Mouse (Mus musculus): ENCODE data around the gene Cryzl1. TPM values are rescaled to one million over a fixed set of nuclear protein-coding genes. Genes with fewer than 3 reads are reported as not detected.

Gene Cryzl1
- polyA plus RNA-seq (2015; fragmentation: Nextera tagmentation; extraction: Ambion mirVana), result 114 and 121 TPM in 2 replicates

DNA sequence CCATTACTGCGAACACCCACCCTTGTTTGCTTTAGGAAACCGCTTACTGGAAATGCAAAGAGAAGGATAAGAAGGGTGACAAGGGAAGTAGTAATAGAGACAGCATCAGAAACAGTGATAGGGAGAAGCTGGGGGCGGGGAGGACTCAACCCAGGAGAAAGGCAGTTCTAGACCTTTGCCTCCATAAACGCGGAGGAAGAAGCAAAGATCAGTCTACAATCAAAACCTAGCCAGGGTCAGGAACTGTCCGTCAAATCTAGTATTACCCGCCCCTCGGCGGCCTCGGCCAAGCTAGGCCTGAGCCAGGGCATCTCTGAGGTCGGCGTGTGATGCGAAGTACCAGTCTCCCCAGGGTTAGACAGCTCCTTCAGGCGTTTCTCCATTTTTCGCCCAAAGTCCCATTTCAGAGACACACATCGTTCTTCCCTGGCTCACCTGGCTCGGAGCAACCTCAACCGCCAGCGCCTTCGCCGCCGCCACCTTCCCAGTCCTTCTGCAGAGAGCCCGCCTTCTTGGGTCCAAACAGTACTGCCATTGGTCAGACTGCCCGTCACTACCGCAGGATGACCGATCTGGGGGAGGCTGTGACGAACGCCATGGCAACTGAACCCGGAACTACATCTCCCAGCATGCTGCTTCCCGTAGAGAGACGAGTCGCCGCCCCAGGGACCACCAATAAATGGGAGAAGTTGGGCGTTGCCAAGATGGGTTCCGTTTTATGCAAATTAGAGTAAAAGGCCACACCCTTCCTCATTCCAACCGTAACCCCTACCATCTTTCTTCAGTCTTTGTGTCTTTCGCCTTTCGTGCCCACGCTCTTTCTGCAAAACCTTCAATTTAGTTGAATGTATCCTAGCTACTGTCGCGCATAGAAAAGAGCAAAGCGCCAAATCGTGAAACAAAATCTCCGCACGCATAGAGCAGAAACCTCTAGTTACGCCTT lies at the start of gene Cryzl1:
TSS of gene Cryzl1 (minus strand) at position 853 of the 943 bp plus-strand sequence.
- peak within 1 kb of the TSS; percentile 88 for H3K4me2 ChIP-seq (ENCODE audit: low read length)
- H3K36me3 ChIP-seq (ENCODE audit: control insufficient read depth, insufficient read depth, low read length), result no peaks in the 10 kb centered on the region
- WGBS, result 1% methylated on average over 46 of the region's 46 CpGs
- peaks cover 27% of the 10 kb centered on the region for H3K4me1 ChIP-seq (ENCODE audit: control insufficient read depth, insufficient read depth, low read length)
- ATAC-seq, result peak; percentile 96
- no peaks in the 10 kb centered on the region for H3K27me3 ChIP-seq (ENCODE audit: control insufficient read depth, insufficient read depth, low read depth, low read length)
- peak within 1 kb of the TSS; percentile 86 for H3K4me3 ChIP-seq (ENCODE audit: low read depth, low read length)
- peak within 1 kb of the TSS; percentile 95 for H3K9ac ChIP-seq (ENCODE audit: low read depth, low read length)
- peak within 1 kb of the TSS; percentile 98 for H3K27ac ChIP-seq (ENCODE audit: low read length)
- H3K9me3 ChIP-seq (replicated peaks; ENCODE audit: control insufficient read depth, low read length, poor library complexity, severe bottlenecking), result no peaks in the 10 kb centered on the region

DNA sequence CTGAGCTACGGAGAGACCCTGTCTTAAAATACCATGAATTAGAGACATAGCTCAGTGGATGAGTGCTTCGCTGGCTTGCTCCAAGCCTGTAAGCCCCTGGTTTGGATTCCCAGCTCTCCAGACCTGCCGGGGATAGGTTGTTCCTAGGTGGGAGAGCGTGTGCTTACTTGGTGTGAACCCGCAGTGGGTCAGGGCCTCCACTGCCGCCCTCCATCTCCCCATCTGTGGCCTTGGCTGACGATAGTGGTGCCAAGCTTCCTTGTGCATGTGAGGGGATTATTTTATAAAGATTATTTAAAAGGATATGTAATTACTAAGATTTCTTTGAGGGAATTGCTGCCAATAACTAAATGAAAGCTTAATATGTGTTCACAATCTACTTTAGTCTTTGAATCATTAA lies 43.8 kb upstream of the Cryzl1 start:
- no peaks in the 10 kb centered on the region for H3K27me3 ChIP-seq (ENCODE audit: control insufficient read depth, insufficient read depth, low read depth, low read length)
- 77% methylated on average over 7 of the region's 7 CpGs for WGBS
- no peak overlapping the region for H3K4me2 ChIP-seq (ENCODE audit: low read length)
- peaks cover 32% of the 10 kb centered on the region for H3K4me1 ChIP-seq (ENCODE audit: control insufficient read depth, insufficient read depth, low read length)
- H3K4me3 ChIP-seq (ENCODE audit: low read depth, low read length), result no peak overlapping the region
- H3K27ac ChIP-seq (ENCODE audit: low read length), result no peak overlapping the region
- H3K36me3 ChIP-seq (ENCODE audit: control insufficient read depth, insufficient read depth, low read length), result no peaks in the 10 kb centered on the region
- no peaks in the 10 kb centered on the region for H3K9me3 ChIP-seq (replicated peaks; ENCODE audit: control insufficient read depth, low read length, poor library complexity, severe bottlenecking)
- no peak overlapping the region for H3K9ac ChIP-seq (ENCODE audit: low read depth, low read length)
- no peak for ATAC-seq

DNA sequence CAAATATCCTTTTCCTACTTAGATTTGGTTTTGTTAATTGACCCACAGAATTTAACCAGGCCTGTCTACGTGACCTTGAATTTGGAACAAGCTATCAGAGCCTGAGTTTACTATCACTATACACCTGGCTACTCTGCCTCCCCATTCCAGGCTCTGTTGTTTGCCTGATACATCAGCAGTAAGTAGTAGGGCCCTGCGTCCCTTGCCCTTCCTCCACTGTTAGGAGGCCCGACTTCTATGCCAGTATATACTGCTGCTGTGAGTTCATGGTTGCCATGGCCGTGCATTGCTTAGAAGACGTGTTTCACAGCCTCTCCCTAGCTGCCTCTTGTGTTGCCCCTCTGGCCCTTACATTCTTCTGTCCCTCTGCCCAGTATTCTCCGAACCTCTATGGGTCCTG lies 42.6 kb upstream of the Cryzl1 start:
- Histone ChIP-seq H3K4me2 (ENCODE audit: low read length) (no peak overlapping the region), H3K9me3 (replicated peaks; ENCODE audit: control insufficient read depth, low read length, poor library complexity, severe bottlenecking) (no peaks in the 10 kb centered on the region), H3K4me3 (ENCODE audit: low read depth, low read length) (no peak overlapping the region), H3K4me1 (ENCODE audit: control insufficient read depth, insufficient read depth, low read length) (peaks cover 39% of the 10 kb centered on the region), H3K27me3 (ENCODE audit: control insufficient read depth, insufficient read depth, low read depth, low read length) (no peaks in the 10 kb centered on the region), H3K27ac (ENCODE audit: low read length) (peak overlapping the region; percentile 64), H3K36me3 (ENCODE audit: control insufficient read depth, insufficient read depth, low read length) (no peaks in the 10 kb centered on the region), H3K9ac (ENCODE audit: low read depth, low read length) (no peak overlapping the region)
- 73% methylated on average over 6 of the region's 6 CpGs for WGBS
- peak; percentile 20; the same call in 1 of the 2 replicates for ATAC-seq

DNA sequence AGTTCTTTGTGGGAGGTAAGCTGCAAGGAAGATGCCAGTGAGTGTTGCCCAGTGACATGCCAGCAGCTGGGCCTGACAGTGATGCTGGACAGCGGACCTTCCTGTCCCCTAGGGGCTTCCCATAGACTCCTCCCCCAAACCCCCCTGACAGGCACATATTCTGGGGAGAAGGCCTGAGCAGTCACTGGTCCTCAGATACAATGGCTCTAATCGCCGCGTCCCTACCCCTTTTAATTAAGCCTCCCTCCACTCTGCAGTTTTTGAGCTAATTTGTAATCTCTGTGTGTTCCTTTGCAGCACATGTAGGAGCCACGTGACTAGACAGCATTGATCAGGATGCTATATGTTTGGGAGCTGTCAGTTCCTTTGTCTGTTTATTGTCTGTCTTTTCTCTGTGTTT lies 41.9 kb upstream of the Cryzl1 start:
- Histone ChIP-seq H3K27me3 (ENCODE audit: control insufficient read depth, insufficient read depth, low read depth, low read length) (no peaks in the 10 kb centered on the region), H3K4me1 (ENCODE audit: control insufficient read depth, insufficient read depth, low read length) (peaks cover 38% of the 10 kb centered on the region), H3K9ac (ENCODE audit: low read depth, low read length) (no peak overlapping the region; the same call in 1 of the 2 replicates), H3K4me2 (ENCODE audit: low read length) (no peak overlapping the region), H3K9me3 (replicated peaks; ENCODE audit: control insufficient read depth, low read length, poor library complexity, severe bottlenecking) (no peaks in the 10 kb centered on the region), H3K36me3 (ENCODE audit: control insufficient read depth, insufficient read depth, low read length) (no peaks in the 10 kb centered on the region), H3K27ac (ENCODE audit: low read length) (peak overlapping the region; percentile 64), H3K4me3 (ENCODE audit: low read depth, low read length) (no peak overlapping the region)
- ATAC-seq, result peak; percentile 64; the same call in 1 of the 2 replicates
- WGBS, result 11% methylated on average over 5 of the region's 5 CpGs

DNA sequence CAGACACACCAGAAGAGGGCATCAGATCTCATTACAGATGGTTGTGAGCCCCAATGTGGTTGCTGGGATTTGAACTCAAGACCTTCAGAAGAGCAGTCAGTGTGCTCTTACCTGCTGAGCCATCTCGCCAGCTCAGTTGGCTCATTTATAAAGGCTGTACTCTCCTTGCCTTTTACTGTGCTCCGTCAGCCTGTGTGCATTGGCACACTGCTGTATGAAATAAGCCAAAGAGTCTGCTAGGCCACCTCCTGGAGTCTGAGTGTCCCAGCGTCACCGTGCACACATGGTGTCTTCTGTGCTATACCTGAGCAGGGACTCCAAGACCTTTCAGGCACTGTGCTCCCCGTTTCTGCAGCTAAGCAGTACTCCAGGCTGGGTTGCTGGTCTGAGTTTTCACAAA lies 41.1 kb upstream of the Cryzl1 start:
- H3K4me1 ChIP-seq (ENCODE audit: control insufficient read depth, insufficient read depth, low read length), result peaks cover 34% of the 10 kb centered on the region
- H3K27ac ChIP-seq (ENCODE audit: low read length), result peak overlapping the region; percentile 64
- no peak for ATAC-seq
- H3K27me3 ChIP-seq (ENCODE audit: control insufficient read depth, insufficient read depth, low read depth, low read length), result no peaks in the 10 kb centered on the region
- 68% methylated on average over 5 of the region's 5 CpGs for WGBS
- no peaks in the 10 kb centered on the region for H3K36me3 ChIP-seq (ENCODE audit: control insufficient read depth, insufficient read depth, low read length)
- no peak overlapping the region for H3K4me2 ChIP-seq (ENCODE audit: low read length)
- no peaks in the 10 kb centered on the region for H3K9me3 ChIP-seq (replicated peaks; ENCODE audit: control insufficient read depth, low read length, poor library complexity, severe bottlenecking)
- H3K4me3 ChIP-seq (ENCODE audit: low read depth, low read length), result no peak overlapping the region
- H3K9ac ChIP-seq (ENCODE audit: low read depth, low read length), result no peak overlapping the region

DNA sequence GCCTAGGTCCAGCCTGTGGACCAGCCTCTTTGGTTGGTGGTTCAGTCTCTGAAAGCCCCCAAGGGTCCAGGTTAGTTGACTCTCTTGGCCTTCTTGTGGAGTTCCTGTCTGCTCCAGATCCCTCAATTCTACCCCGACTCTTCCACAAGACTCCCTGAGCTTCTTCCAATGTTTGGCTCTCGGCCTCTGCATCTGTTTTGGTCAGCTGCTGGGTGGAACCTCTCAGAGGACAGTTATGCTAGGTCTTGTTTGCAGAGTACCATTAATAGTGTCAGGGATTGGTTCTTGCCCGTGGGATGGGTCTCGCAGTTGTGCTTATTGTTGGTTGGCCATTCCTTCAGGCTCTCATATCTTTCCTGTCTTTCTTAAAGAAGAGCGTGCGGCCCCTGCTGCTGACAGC lies 39.8 kb upstream of the Cryzl1 start:
- H3K9me3 ChIP-seq (replicated peaks; ENCODE audit: control insufficient read depth, low read length, poor library complexity, severe bottlenecking), result no peaks in the 10 kb centered on the region
- ATAC-seq, result no peak
- H3K27me3 ChIP-seq (ENCODE audit: control insufficient read depth, insufficient read depth, low read depth, low read length), result no peaks in the 10 kb centered on the region
- H3K27ac ChIP-seq (ENCODE audit: low read length), result no peak overlapping the region
- WGBS, result 96% methylated on average over 6 of the region's 6 CpGs
- no peaks in the 10 kb centered on the region for H3K36me3 ChIP-seq (ENCODE audit: control insufficient read depth, insufficient read depth, low read length)
- no peak overlapping the region for H3K4me2 ChIP-seq (ENCODE audit: low read length)
- no peak overlapping the region for H3K9ac ChIP-seq (ENCODE audit: low read depth, low read length)
- H3K4me1 ChIP-seq (ENCODE audit: control insufficient read depth, insufficient read depth, low read length), result peaks cover 38% of the 10 kb centered on the region
- H3K4me3 ChIP-seq (ENCODE audit: low read depth, low read length), result no peak overlapping the region

DNA sequence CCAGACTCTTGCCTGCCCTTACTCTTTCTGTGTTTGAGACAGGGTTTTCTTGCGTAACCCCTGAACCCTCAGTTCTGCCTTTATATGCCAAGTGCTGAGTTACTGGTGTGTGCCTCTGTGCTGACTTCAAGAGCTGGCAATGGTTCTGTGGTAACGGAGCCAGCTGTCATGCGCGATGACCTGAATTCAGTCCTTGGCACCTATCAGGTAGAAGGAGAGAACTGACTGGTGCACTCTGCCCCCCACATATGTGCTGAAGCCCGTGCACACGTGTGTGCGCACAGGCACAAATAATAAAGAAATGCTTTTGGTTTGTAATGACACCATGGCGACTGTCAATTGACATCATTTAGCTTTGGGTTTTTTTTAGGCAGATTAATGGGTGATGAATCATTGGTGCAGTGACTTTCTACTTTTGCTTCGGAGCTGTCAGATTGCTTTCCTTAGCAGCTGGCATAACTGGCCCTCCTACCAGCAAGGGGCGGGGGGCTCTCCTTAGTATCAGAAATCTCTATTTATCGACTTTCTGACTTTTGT lies 38.5 kb upstream of the Cryzl1 start:
- no peak for ATAC-seq
- Histone ChIP-seq H3K4me1 (ENCODE audit: control insufficient read depth, insufficient read depth, low read length) (peaks cover 42% of the 10 kb centered on the region), H3K27me3 (ENCODE audit: control insufficient read depth, insufficient read depth, low read depth, low read length) (no peaks in the 10 kb centered on the region)

DNA sequence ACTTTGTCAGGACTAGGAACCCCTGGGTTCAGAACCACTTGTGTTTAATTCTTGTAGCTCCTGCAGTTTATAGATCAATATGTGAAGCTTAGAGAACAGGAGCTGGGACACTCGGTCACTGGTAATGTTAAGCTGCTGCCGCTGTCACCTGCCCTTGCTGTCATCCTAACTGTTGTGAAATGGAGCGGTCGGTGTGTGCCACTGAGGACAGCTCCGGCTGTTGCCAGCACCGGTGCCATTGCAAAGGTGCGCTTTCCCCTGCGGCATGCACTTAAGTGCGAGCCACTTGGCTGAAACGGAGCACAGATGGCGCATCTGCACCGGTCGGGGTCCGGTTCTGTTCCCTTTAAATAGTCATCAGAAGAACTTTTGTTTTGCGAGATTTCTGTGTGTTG lies 37.0 kb upstream of the Cryzl1 start:
- WGBS, result 86% methylated on average over 15 of the region's 15 CpGs
- peaks cover 35% of the 10 kb centered on the region for H3K4me1 ChIP-seq (ENCODE audit: control insufficient read depth, insufficient read depth, low read length)
- no peak for ATAC-seq
- no peaks in the 10 kb centered on the region for H3K9me3 ChIP-seq (replicated peaks; ENCODE audit: control insufficient read depth, low read length, poor library complexity, severe bottlenecking)
- H3K9ac ChIP-seq (ENCODE audit: low read depth, low read length), result no peak overlapping the region
- H3K36me3 ChIP-seq (ENCODE audit: control insufficient read depth, insufficient read depth, low read length), result no peaks in the 10 kb centered on the region
- H3K4me2 ChIP-seq (ENCODE audit: low read length), result no peak overlapping the region
- no peaks in the 10 kb centered on the region for H3K27me3 ChIP-seq (ENCODE audit: control insufficient read depth, insufficient read depth, low read depth, low read length)
- H3K4me3 ChIP-seq (ENCODE audit: low read depth, low read length), result no peak overlapping the region
- no peak overlapping the region for H3K27ac ChIP-seq (ENCODE audit: low read length)

More for the DNA sequence above, 38.5 kb upstream of the Cryzl1 start:
- Histone ChIP-seq H3K9ac (ENCODE audit: low read depth, low read length) (no peak overlapping the region), H3K9me3 (replicated peaks; ENCODE audit: control insufficient read depth, low read length, poor library complexity, severe bottlenecking) (no peaks in the 10 kb centered on the region), H3K36me3 (ENCODE audit: control insufficient read depth, insufficient read depth, low read length) (no peaks in the 10 kb centered on the region), H3K27ac (ENCODE audit: low read length) (no peak overlapping the region), H3K4me2 (ENCODE audit: low read length) (no peak overlapping the region), H3K4me3 (ENCODE audit: low read depth, low read length) (no peak overlapping the region)
- WGBS, result 84% methylated on average over 11 of the region's 11 CpGs

Measured in midbrain, embryonic 16.5 days (tissue).